Mouse (Mus musculus): ENCODE measurements around the gene Krtap31-2. TPM values are rescaled to one million over a fixed set of nuclear protein-coding genes. Genes with fewer than 3 reads are reported as not detected.

The Krtap31-2 gene
- total and polyA plus RNA-seq, 2 experiments from 2014 or later = not detected

GRCm38 (mm10) chr11:99986180-99986647 is 50.1 kb downstream of the Krtap31-2 start, which contains the start of gene Krtap16-1:
Krtap16-1 (minus strand) TSS chr11:99986597.
- DNase-seq (ENCODE audit: low spot score) = no peak
- ATAC-seq (ENCODE audit: insufficient read depth, low read depth) = no peak
- Histone ChIP-seq H3K9me3 (replicated peaks; ENCODE audit: control insufficient read depth, low read length) (no peaks in the 10 kb centered on the region), H3K4me3 (ENCODE audit: low read depth, low read length) (no peak within 1 kb of the TSS), H3K27me3 (ENCODE audit: control insufficient read depth, insufficient read depth, low read length) (no peaks in the 10 kb centered on the region), H3K27ac (ENCODE audit: low read depth) (no peak within 1 kb of the TSS), H3K9ac (replicated peaks; ENCODE audit: low read depth, low read length) (no peak within 1 kb of the TSS), H3K36me3 (replicated peaks; ENCODE audit: control insufficient read depth, insufficient read depth, low read length) (no peaks in the 10 kb centered on the region), H3K4me2 (ENCODE audit: low read depth, low read length) (no peak within 1 kb of the TSS), H3K4me1 (ENCODE audit: control insufficient read depth, insufficient read depth) (no peaks in the 10 kb centered on the region)
- WGBS = 67% methylated on average over 8 of the region's 8 CpGs
- no peak for TF ChIP-seq CTCF (IDR thresholded peaks at IDR 0.05; ENCODE audit: low read depth)
- TF ChIP-seq EP300 (IDR thresholded peaks at IDR 0.05; ENCODE audit: low read depth) = no peak

Other genes starting within 250 kb of the Krtap31-2 start
Only the 30 nearest of the 32 such genes appear.
- gene Gm14180, start 202.0 kb upstream of the Krtap31-2 start, total RNA-seq (2014; rRNA removed; ENCODE audit: low replicate concordance) = not detected in 2 replicates
- gene Gm14180, start 202.0 kb upstream of the Krtap31-2 start, polyA plus RNA-seq (2015; fragmentation: Nextera tagmentation; extraction: Ambion mirVana) = not detected in 2 replicates
- not detected in 2 replicates for gene Gm11595, start 163.4 kb upstream of the Krtap31-2 start, total RNA-seq (2014; rRNA removed; ENCODE audit: low replicate concordance)
- not detected in 2 replicates for gene Gm11595, start 163.4 kb upstream of the Krtap31-2 start, polyA plus RNA-seq (2015; fragmentation: Nextera tagmentation; extraction: Ambion mirVana)
- not detected in 2 replicates for gene Krtap4-8, start 155.6 kb upstream of the Krtap31-2 start, total RNA-seq (2014; rRNA removed; ENCODE audit: low replicate concordance)
- not detected in 2 replicates for gene Krtap4-8, start 155.6 kb upstream of the Krtap31-2 start, polyA plus RNA-seq (2015; fragmentation: Nextera tagmentation; extraction: Ambion mirVana)
- not detected in 2 replicates for gene Krtap4-9, start 151.1 kb upstream of the Krtap31-2 start, total RNA-seq (2014; rRNA removed; ENCODE audit: low replicate concordance)
- not detected in 2 replicates for gene Krtap4-9, start 151.1 kb upstream of the Krtap31-2 start, polyA plus RNA-seq (2015; fragmentation: Nextera tagmentation; extraction: Ambion mirVana)
- not detected in 2 replicates for gene Gm11596, start 142.8 kb upstream of the Krtap31-2 start, total RNA-seq (2014; rRNA removed; ENCODE audit: low replicate concordance)
- gene Gm11596, start 142.8 kb upstream of the Krtap31-2 start, polyA plus RNA-seq (2015; fragmentation: Nextera tagmentation; extraction: Ambion mirVana) = not detected in 2 replicates
- gene Gm11569, start 137.4 kb upstream of the Krtap31-2 start, total RNA-seq (2014; rRNA removed; ENCODE audit: low replicate concordance) = not detected in 2 replicates
- gene Gm11569, start 137.4 kb upstream of the Krtap31-2 start, polyA plus RNA-seq (2015; fragmentation: Nextera tagmentation; extraction: Ambion mirVana) = not detected in 2 replicates
- gene Gm11554, start 131.8 kb upstream of the Krtap31-2 start, total RNA-seq (2014; rRNA removed; ENCODE audit: low replicate concordance) = not detected in 2 replicates
- not detected in 2 replicates for gene Gm11554, start 131.8 kb upstream of the Krtap31-2 start, polyA plus RNA-seq (2015; fragmentation: Nextera tagmentation; extraction: Ambion mirVana)
- not detected in 2 replicates for gene Krtap4-13, start 126.4 kb upstream of the Krtap31-2 start, total RNA-seq (2014; rRNA removed; ENCODE audit: low replicate concordance)
- not detected in 2 replicates for gene Krtap4-13, start 126.4 kb upstream of the Krtap31-2 start, polyA plus RNA-seq (2015; fragmentation: Nextera tagmentation; extraction: Ambion mirVana)
- not detected in 2 replicates for gene Gm11564, start 120.6 kb upstream of the Krtap31-2 start, total RNA-seq (2014; rRNA removed; ENCODE audit: low replicate concordance)
- gene Gm11564, start 120.6 kb upstream of the Krtap31-2 start, polyA plus RNA-seq (2015; fragmentation: Nextera tagmentation; extraction: Ambion mirVana) = not detected in 2 replicates
- gene 2300003K06Rik, start 98.2 kb upstream of the Krtap31-2 start, total RNA-seq (2014; rRNA removed; ENCODE audit: low replicate concordance) = not detected in 2 replicates
- gene 2300003K06Rik, start 98.2 kb upstream of the Krtap31-2 start, polyA plus RNA-seq (2015; fragmentation: Nextera tagmentation; extraction: Ambion mirVana) = not detected in 2 replicates
- not detected in 2 replicates for gene Krtap4-16, start 84.7 kb upstream of the Krtap31-2 start, total RNA-seq (2014; rRNA removed; ENCODE audit: low replicate concordance)
- not detected in 2 replicates for gene Krtap4-16, start 84.7 kb upstream of the Krtap31-2 start, polyA plus RNA-seq (2015; fragmentation: Nextera tagmentation; extraction: Ambion mirVana)
- gene Gm11568, start 78.4 kb upstream of the Krtap31-2 start, total RNA-seq (2014; rRNA removed; ENCODE audit: low replicate concordance) = not detected in 2 replicates
- gene Gm11568, start 78.4 kb upstream of the Krtap31-2 start, polyA plus RNA-seq (2015; fragmentation: Nextera tagmentation; extraction: Ambion mirVana) = not detected in 2 replicates
- gene Gm11559, start 71.8 kb upstream of the Krtap31-2 start, total RNA-seq (2014; rRNA removed; ENCODE audit: low replicate concordance) = not detected in 2 replicates
- not detected in 2 replicates for gene Gm11559, start 71.8 kb upstream of the Krtap31-2 start, polyA plus RNA-seq (2015; fragmentation: Nextera tagmentation; extraction: Ambion mirVana)
- gene Krtap9-1, start 62.9 kb upstream of the Krtap31-2 start, total RNA-seq (2014; rRNA removed; ENCODE audit: low replicate concordance) = not detected in 2 replicates
- not detected in 2 replicates for gene Krtap9-1, start 62.9 kb upstream of the Krtap31-2 start, polyA plus RNA-seq (2015; fragmentation: Nextera tagmentation; extraction: Ambion mirVana)
- gene Gm11567, start 57.1 kb upstream of the Krtap31-2 start, total RNA-seq (2014; rRNA removed; ENCODE audit: low replicate concordance) = not detected in 2 replicates
- gene Gm11567, start 57.1 kb upstream of the Krtap31-2 start, polyA plus RNA-seq (2015; fragmentation: Nextera tagmentation; extraction: Ambion mirVana) = not detected in 2 replicates
- gene Krtap31-1, start 28.4 kb upstream of the Krtap31-2 start, total RNA-seq (2014; rRNA removed; ENCODE audit: low replicate concordance) = not detected in 2 replicates
- not detected in 2 replicates for gene Krtap31-1, start 28.4 kb upstream of the Krtap31-2 start, polyA plus RNA-seq (2015; fragmentation: Nextera tagmentation; extraction: Ambion mirVana)
- not detected in 2 replicates for gene Gm11565, start 21.5 kb upstream of the Krtap31-2 start, total RNA-seq (2014; rRNA removed; ENCODE audit: low replicate concordance)
- not detected in 2 replicates for gene Gm11565, start 21.5 kb upstream of the Krtap31-2 start, polyA plus RNA-seq (2015; fragmentation: Nextera tagmentation; extraction: Ambion mirVana)
- not detected in 2 replicates for gene Krtap9-5, start 12.2 kb downstream of the Krtap31-2 start, total RNA-seq (2014; rRNA removed; ENCODE audit: low replicate concordance)
- not detected in 2 replicates for gene Krtap9-5, start 12.2 kb downstream of the Krtap31-2 start, polyA plus RNA-seq (2015; fragmentation: Nextera tagmentation; extraction: Ambion mirVana)
- not detected in 2 replicates for gene Krtap29-1, start 42.8 kb downstream of the Krtap31-2 start, total RNA-seq (2014; rRNA removed; ENCODE audit: low replicate concordance)
- gene Krtap29-1, start 42.8 kb downstream of the Krtap31-2 start, polyA plus RNA-seq (2015; fragmentation: Nextera tagmentation; extraction: Ambion mirVana) = not detected in 2 replicates
- gene Krtap16-1, start 50.3 kb downstream of the Krtap31-2 start, total RNA-seq (2014; rRNA removed; ENCODE audit: low replicate concordance) = not detected in 2 replicates
- not detected in 2 replicates for gene Krtap16-1, start 50.3 kb downstream of the Krtap31-2 start, polyA plus RNA-seq (2015; fragmentation: Nextera tagmentation; extraction: Ambion mirVana)
- gene Krtap17-1, start 57.7 kb downstream of the Krtap31-2 start, total RNA-seq (2014; rRNA removed; ENCODE audit: low replicate concordance) = not detected in 2 replicates
- not detected in 2 replicates for gene Krtap17-1, start 57.7 kb downstream of the Krtap31-2 start, polyA plus RNA-seq (2015; fragmentation: Nextera tagmentation; extraction: Ambion mirVana)
- not detected in 2 replicates for gene Krt33a, start 79.9 kb downstream of the Krtap31-2 start, total RNA-seq (2014; rRNA removed; ENCODE audit: low replicate concordance)
- gene Krt33a, start 79.9 kb downstream of the Krtap31-2 start, polyA plus RNA-seq (2015; fragmentation: Nextera tagmentation; extraction: Ambion mirVana) = not detected in 2 replicates
- gene Krt33b, start 93.6 kb downstream of the Krtap31-2 start, total RNA-seq (2014; rRNA removed; ENCODE audit: low replicate concordance) = not detected in 2 replicates
- not detected in 2 replicates for gene Krt33b, start 93.6 kb downstream of the Krtap31-2 start, polyA plus RNA-seq (2015; fragmentation: Nextera tagmentation; extraction: Ambion mirVana)
- gene Krt34, start 105.3 kb downstream of the Krtap31-2 start, total RNA-seq (2014; rRNA removed; ENCODE audit: low replicate concordance) = not detected in 2 replicates
- gene Krt34, start 105.3 kb downstream of the Krtap31-2 start, polyA plus RNA-seq (2015; fragmentation: Nextera tagmentation; extraction: Ambion mirVana) = not detected in 2 replicates
- gene Krt31, start 114.3 kb downstream of the Krtap31-2 start, total RNA-seq (2014; rRNA removed; ENCODE audit: low replicate concordance) = not detected in 2 replicates
- not detected in 2 replicates for gene Krt31, start 114.3 kb downstream of the Krtap31-2 start, polyA plus RNA-seq (2015; fragmentation: Nextera tagmentation; extraction: Ambion mirVana)
- not detected in 2 replicates for gene Krt32, start 151.9 kb downstream of the Krtap31-2 start, total RNA-seq (2014; rRNA removed; ENCODE audit: low replicate concordance)
- gene Krt32, start 151.9 kb downstream of the Krtap31-2 start, polyA plus RNA-seq (2015; fragmentation: Nextera tagmentation; extraction: Ambion mirVana) = not detected in 2 replicates
- gene Krt35, start 159.9 kb downstream of the Krtap31-2 start, total RNA-seq (2014; rRNA removed; ENCODE audit: low replicate concordance) = not detected in 2 replicates
- gene Krt35, start 159.9 kb downstream of the Krtap31-2 start, polyA plus RNA-seq (2015; fragmentation: Nextera tagmentation; extraction: Ambion mirVana) = not detected in 2 replicates
- not detected in 2 replicates for gene Krt36, start 169.3 kb downstream of the Krtap31-2 start, total RNA-seq (2014; rRNA removed; ENCODE audit: low replicate concordance)
- not detected in 2 replicates for gene Krt36, start 169.3 kb downstream of the Krtap31-2 start, polyA plus RNA-seq (2015; fragmentation: Nextera tagmentation; extraction: Ambion mirVana)
- not detected in 2 replicates for gene Krt13, start 185.3 kb downstream of the Krtap31-2 start, total RNA-seq (2014; rRNA removed; ENCODE audit: low replicate concordance)
- gene Krt13, start 185.3 kb downstream of the Krtap31-2 start, polyA plus RNA-seq (2015; fragmentation: Nextera tagmentation; extraction: Ambion mirVana) = 0.30 TPM in 1 of 2 replicates, not detected in the other
- gene Krt15, start 199.6 kb downstream of the Krtap31-2 start, total RNA-seq (2014; rRNA removed; ENCODE audit: low replicate concordance) = 0.12 and 8.1 TPM in 2 replicates
- gene Krt15, start 199.6 kb downstream of the Krtap31-2 start, polyA plus RNA-seq (2015; fragmentation: Nextera tagmentation; extraction: Ambion mirVana) = 0.40 and 2.8 TPM in 2 replicates

Measured in heart, postnatal 0 days (tissue).